Mouse (Mus musculus) adrenal gland, adult 2 months (tissue): ENCODE measurements around the gene Rapgef1. TPM values are rescaled to one million over a fixed set of nuclear protein-coding genes. Genes with fewer than 3 reads are reported as not detected.
A peak's percentile ranks its signal among the peaks of the same experiment; 100 is the strongest.
"Not testable (repeated sequence)": the region's sequence is repeated elsewhere in the genome, so short reads cannot be mapped to it uniquely, and the experiment has no call there.

Experiments
- DNase-seq: peaks from one replicate; pipeline ENCODE4 v3.0.0; 2021
- polyA plus RNA-seq: library from polyadenylated mRNA; depleted of rRNA; stranded (reverse); fragments of >200 nt; gene quantifications from 2 replicates; pipeline ENCODE4 v1.2.3, GENCODE M21; 2012
- total RNA-seq, 2 experiments: library from RNA; stranded (reverse); gene quantifications; 2 replicates each; pipeline ENCODE4 v1.2.3; 2021

Rapgef1 gene
- total and polyA plus RNA-seq, 3 experiments, result 46.2 to 50.9 (median 48.2) TPM

DNA sequence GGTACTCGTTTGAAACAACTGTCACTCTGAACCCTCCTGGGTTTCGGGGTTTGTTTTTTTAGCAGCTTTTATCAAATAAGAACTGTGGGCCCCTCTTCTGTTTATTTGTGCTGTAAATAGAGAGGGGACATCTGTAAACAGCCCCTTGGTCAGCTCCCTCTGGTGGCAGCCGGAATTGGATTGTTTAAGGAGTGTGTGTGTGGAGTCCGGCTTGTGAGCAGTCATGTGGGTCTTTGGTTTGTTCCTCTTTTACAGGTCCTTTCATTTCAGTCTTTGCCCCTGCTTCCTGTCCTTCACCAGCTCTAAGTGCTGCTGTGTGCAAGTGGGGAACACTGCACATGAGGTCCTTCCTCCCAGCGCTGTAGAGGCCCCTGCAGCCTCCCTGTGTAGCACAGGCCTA, 119.8 kb downstream of the Rapgef1 start:
- DNase-seq, result no peak

DNA sequence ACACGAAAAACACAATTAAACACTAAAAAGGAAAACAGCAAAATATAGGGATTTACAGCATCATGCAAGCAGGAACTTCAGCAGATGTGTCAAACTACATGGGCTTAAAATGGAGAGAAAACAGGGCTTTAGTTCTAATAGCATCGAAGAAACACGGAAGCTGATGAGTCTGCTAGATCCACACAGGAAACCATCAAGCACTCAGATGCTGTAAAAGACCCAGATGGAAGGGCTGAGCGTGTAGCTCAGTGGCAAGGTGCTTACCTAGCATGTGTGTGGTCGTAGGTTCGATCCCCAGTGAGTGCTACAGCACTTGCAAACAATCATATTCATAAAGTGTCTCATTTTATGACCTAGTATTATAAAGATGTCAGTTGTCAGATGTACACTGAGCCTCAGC, 121.7 kb downstream of the Rapgef1 start:
- DNase-seq, result no peak

DNA sequence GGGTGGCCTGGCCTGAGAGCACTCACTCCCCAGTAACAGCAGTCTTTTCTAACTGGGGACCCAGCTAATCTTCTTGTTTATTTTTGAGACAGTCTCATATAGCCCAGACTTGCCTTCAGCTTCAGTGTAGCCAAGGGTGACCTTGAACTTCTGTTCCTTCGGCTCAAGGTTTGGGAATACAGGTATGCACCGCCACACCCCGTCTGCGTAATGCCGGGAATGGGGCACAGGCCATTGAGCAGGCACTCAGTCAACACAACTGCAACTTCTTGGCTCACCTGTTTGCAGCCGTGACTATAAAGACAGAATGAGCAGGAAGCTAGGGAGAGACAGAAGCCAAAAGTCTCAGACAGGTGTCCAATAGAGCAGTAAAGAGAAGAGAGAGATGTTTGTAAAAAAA, 124.7 kb downstream of the Rapgef1 start:
- DNase-seq, result no peak

DNA sequence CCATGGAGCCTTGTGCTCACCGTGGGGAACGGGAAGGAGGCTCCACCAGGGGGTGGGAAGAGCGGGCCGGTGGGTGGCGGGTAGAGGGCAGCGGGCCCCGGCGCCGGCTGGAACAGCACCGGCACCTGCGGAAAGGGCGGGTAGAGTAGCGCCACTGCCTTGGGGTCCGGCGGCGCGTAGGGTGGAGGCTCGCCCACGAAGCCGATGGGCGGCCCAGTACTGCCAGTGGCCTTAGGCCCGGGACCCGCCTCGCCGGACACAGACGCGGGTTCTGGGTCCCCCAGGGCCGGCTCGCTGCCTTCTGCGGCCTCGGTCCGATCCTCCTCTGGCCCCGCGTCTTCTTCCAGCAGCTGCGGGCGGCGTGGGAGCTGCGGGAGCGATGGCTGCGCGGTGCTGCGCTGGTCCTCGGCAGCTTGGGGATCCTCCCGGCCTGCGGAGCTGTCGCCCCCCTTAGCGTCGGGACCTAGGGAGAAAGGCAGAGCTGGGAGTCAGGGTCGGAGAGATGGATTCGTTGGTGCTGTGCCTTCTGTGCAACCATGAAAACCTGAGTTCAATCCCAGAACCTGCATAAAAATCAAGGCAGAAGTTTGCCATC, 127.8 kb downstream of the Rapgef1 start:
- no peak for DNase-seq

DNA sequence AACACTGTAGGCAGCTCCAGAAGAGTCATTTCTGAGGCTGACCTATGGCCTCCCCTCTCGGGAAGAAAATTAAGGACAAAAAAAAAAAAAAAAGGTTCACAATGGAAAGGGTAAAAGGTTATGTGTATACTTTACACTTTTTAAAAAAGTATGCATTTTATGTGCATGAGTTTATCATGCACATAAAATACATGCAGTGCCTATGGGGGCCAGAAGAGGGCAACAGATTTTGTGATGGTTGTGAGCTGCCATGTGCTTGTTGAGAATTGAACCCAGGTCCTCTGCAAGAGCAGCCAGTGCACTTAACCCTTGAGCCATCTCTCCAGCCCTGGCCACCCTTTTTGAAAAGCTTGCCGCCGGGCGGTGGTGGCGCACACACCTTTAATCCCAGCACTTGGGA, 128.3 kb downstream of the Rapgef1 start:
- DNase-seq, result no peak

DNA sequence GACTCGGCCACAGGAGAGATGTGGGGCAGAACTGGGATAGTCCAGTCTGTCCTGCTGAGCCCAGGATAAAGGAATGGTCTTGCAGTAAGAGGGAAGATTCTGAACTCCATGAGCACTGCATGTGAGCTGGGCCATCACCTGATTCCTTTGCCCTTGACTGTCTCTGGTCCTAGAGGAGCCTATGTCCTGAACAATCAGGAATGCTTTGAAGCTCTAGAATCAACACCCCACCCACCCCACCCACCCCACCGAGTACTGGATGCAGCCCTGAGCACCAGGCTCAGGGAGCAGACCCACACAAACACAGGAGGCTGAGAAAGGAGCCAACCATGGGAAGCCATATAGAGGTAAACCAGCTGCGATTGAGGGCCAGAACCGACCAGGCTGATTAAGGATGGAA, 129.0 kb downstream of the Rapgef1 start:
- no peak for DNase-seq

DNA sequence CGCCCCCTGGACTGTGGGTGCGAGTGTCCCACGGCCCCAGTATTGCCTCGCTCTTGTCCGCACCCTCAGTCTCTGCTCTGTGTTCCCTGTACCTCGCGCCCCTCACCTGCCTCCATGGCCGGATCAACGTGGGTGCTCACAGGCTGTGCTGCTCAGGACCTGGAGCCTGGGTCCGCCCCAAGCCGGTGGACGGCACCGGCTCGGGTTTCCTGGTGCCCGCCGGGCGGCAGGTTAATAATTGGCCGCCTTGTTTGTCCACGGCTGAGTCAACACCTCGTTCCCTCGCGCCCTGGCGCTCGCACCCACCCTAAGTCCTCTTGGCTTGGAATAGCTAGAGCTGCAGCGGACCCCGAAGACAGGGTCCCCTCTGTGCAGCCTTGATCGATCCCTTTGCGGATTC, 132.0 kb downstream of the Rapgef1 start, which contains the start of gene Gm13420:
Gene Gm13420, minus strand, starts transcription at position 189 of the 400 bp plus-strand sequence.
- DNase-seq, result no peak

DNA sequence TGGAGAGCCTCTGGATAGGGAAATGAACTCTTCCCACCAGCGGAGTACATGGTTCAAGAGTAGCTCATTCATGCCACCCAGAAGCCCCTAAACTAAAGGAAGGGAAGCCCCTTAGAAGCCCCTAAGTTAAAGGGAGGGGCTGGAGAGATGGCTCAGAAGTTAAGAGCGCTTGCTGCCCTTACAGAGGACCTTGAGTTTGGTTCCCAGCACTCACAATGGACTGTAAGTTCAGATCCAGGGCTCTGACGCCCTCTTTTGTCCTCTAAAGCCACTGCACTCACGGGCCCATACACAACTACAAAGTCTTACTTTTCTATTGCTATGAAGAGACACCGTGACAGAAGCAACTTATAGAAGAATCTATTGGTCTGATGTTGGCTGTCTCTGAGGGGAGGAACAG, 132.9 kb downstream of the Rapgef1 start:
- DNase-seq, result no peak

DNA sequence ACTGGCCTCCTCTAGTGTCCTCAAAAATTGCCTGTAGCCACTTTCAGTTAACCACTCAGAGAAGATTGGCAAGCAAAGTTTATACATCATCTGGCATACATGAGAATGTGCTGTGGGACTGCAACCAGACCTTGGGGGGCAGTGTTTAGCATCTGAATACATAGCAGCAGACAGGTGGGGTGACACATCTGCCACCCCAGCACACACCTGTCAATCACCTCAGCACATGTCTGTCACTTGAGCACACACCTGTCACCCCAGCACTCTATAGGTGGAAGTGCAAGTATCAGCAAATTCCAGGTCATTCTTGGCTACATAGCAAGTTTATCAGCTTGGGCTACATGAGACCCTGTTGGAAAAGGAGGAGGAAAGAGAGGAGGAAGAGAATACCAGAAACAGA, 136.2 kb downstream of the Rapgef1 start:
- DNase-seq, result no peak

DNA sequence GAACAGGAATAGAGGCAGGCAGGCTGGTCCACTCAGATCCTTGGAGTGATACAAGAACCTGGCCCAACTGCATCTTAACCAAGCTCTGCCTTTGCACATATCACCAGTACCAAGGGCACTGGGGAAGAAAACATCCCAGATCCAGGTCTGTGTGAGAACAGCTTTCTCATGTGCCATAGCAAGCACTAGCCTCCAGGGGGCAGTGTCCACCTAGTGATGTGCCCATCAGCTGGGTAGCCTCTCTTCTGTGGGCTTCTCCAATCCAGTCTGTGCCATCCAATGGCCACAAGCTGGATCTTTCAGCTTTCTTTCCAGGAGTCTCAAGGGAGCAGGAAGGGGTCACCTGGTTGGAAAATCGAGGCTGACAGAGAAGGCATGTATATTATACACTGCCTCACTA, 145.3 kb downstream of the Rapgef1 start:
- peak; percentile 80 for DNase-seq

DNA sequence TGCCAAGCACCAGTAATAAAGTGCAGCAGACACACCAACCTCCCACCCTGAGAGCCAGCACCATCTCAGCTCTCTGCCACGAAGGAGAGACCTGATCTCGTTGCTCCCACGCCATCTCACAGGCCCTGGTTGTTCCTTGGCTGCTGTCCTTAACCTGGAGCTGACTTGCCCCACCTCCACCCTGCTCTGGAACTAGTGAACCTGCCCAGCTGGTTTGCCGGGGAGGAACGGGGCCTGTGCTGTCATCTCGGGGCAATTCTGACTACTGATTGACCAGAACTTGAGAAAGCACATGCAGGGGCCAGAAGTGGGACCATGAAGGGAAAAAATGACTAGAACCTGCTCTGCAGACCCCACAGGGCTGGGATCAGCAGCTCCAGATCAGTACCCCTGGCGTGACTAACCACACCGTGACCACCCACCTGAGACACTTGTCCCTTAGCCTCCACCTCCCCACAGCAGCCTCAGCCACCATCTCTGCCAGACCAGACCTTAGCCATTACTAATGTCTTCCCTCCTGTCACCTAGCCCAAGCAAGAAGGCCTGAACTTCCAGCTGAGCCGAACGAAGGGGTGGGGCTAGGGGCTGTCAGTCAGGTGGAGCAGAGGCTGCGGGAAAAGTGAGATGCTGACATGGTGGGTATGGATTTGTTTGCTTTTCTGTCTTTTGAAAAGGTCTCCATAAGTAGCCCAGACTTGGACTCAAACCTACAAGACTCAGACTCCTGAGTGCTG, 148.6 kb downstream of the Rapgef1 start:
- DNase-seq, result no peak

DNA sequence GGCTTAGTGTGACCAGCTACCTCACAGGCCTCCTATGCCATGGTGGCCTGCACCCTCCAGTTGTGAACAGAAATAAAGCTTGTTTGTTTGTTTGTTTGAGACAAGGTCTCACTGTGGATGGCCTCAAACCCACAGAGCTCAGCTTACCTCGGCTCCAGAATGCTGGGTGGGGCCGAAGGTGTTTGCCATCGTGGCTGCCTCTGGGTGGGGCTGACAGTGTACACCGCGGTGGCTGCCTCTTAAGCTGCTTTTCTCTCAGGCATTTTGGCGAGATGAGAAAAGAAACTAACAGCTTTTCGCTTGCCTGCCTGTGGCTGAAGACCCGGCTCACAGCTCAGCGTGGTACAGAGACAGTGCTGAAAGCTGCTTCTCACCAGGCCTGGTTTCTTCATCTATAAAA, 149.4 kb downstream of the Rapgef1 start:
- no peak for DNase-seq

DNA sequence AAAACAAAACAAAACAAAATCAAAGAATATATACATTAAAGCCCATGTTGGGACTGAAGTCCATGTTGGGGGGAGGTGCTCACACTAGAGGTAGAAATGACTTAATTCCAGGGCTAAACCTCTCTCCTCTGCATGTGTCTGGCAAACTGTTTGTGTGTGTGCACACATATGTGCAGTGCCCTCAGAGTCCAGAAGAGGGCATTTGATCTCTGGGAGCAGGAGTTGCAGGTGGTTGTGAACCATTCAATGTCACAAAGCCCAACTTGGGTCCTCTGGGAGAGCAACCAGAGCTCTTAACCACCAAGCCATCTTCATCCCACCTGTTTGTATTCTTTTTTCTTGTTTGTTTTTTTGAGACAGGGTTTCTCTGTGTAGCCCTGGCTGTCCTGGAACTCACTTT, 150.6 kb downstream of the Rapgef1 start:
- no peak for DNase-seq

DNA sequence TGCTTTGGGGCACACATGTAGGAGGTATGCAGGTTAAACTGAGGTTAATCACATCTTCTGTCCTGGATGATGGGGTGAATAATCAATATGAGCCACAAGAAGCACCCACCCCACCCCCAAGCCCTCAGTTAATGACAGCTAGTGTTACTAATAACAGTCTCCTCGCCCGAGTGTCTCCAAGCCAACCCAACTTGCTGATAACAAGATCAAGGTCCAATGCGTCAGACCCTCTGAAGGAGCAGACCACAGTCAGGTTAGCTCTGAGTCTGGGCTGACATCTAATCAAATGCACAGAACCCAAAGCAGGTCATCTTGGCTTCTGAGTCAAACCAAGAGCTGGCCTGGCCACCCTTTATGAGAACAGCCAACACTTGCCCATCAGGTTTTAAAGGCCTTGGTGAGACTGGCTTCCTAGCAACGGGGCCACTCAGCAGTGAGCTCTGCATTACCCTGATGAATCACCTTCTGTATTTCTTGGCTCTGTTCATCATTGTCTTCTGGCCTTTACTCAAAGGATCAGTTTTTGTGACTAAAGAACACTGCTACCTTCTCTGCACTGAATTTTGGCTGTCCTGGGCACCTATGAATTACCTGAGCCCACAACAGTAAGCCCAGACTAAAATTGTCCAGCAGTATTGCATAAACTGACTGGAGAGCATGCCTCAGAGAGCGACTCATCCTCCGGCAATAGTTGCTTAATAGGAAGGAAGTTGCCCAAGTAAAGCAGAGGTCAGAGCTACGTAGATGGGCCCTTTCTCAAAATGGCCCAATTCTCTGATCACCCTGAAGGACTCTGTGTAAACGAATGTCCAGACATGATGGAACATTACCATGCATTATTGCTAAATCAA, 152.3 kb downstream of the Rapgef1 start:
- DNase-seq, result peak; percentile 78

DNA sequence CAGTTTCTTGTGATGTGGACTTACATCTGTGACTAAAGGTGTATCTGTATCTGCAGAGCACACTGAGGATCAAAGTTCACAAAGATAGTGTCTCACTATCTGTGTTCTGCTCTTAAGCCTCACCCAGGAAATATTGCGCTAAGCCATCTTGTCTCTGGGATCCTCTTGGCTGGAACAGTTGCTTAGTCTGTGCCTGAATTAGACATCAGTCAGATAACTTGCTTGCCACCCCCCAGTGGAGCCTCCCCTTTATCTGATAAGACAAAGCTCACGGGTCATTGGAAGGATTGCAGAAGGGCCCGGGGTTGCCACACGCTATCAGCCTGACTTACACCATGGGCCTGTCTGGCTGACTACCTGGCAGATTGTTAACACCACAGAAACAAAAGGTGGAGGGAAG, 153.8 kb downstream of the Rapgef1 start:
- no peak for DNase-seq

DNA sequence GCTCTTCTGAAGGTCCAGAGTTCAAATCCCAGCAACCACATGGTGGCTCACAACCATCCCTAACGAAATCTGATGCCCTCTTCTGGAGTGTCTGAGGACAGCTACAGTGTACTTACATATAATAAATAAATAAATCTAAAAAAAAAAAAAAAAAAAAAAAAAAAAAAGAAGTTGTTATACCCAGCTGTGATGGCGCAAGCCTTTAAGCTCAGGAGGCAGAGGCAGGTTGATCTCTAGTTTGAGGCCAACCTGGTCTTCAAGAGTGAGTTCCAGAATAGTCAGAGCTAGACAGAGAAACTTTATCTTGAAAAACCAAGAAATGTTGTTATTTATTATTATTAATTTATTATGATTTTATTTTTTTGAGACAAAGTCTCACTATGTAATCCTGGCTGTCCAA, 161.7 kb downstream of the Rapgef1 start:
- not testable (repeated sequence) for DNase-seq

DNA sequence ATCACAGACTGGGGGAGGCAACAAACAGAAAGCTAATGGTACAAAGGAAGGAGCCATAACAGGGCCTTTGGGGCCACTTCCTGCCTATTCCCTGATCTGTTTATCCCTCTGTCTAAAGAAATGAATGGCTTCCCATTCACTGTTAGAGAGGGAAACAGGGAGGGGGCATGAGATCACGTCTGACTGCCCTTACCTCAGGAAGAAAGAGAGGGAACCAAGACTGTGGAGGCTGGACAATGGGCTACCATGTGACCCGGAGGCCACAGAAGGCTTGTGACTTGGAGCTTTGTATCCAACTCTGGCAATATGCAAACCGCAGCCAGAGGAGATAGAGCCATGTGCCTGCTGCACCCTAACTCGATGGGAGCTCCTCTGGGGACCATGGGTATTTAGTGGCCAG, 164.8 kb downstream of the Rapgef1 start:
- DNase-seq, result no peak

DNA sequence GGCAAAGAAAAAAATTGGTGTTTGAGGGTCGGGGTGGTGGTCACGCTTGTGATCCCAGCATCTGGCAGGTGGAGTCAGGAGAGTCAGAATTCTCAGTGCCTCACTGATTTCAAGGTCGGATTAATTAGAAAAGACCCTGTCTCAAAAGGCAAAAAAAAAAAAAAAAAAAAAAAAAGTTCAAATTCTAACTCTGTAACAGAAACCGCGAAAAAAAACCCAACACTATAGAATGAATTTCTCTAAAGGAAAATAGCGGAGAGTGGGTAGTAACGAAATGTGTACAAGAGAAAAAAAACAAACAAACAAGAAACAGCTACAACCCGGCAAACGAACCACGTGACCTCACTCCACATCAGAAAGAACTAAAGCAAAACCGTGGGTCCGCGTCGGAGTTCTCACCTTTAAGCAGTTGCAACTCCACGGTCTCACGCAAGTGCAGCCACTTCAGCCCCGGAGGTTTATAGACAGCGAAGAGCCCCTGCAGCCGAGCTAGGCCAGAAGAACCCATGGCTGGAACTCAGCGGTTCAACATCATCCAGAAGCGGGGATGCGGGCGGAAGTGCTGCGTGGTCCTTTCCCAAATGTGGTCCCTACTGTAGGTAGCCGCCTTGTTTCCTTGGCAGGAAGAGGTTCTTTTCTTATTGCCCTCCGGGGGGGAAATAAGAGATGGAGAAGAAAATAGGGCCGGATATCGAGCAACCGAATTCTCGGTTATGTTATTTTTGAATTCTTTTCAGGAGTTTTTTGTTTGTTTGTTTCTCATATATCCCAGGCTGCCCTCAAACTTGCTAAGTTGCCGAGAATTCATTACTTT, 167.8 kb downstream of the Rapgef1 start, which contains the start of gene Coq4:
Gene Coq4, plus strand, starts transcription at position 390 of the 814 bp plus-strand sequence.
- peak; percentile 92 for DNase-seq

DNA sequence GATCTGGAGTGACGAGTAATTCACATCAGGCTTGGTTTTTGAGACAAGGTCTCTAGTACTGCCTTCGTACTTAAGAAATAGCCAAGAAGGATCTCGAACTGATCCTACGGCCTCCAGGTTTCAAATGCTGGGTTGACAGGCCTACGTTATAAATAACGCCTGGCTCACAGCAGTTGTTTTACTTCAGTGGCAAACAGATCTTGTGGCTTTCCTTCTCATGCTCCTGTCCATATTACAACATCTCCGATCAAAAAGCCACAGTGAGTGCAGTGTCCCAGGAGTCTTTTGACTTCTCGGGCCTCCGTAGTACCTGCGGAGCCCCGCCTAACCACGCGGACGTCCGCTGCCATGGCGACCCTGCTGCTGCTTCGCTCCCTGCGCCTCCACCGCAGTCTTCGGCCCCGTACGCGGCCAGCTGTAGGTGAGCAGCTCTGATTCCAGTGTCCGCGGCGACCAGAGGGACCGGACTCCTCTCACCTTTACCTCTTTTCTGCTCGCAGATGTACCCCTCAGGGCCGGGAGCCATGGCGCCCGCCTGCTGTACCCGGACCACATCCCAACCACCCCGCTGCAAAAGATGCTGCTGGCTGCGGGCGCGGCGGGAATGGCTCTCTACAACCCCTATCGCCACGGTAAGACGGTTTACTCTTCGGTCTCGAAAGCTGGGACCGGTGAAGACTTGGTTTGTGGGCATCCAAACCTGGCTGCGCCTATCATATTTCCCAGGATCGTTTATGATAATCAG, 168.6 kb downstream of the Rapgef1 start, which contains the start of gene Trub2:
Gene Trub2, minus strand, starts transcription at position 566 of the 745 bp plus-strand sequence.
- DNase-seq, result peak; percentile 93
